Mouse (Mus musculus): ENCODE results near the gene Etnk1. TPM values are rescaled to one million over a fixed set of nuclear protein-coding genes. Genes with fewer than 3 reads are reported as not detected.

Gene Etnk1
- polyA plus RNA-seq, 1 experiment from 2014 or later: 16.1 TPM

- WGBS: 50% methylated on average over 2 of the region's 2 CpGs
Measured at GRCm38 (mm10) chr6:143230888-143231287, 63.9 kb downstream of the Etnk1 start.

DNA sequence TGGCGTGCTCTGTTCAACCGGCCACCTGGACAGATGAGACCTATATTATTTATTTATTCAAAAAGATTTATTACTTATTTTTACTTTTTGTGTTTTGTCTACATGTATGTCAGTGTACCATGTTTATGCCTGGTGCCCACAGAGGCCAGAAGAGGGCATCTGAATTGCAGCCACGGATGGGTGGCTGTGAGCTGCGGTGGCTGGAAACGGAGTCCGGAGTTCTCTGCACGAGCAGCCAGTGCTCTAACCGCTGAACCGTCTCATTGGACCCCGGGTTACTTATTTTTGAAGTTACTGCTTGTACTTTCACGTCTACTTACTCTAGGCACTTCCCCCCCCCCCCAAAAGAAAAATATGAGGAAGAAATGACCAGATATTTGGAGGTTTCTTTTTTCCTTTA is 65.7 kb downstream of the Etnk1 start:
- Histone ChIP-seq H3K36me3 (no peaks in the 10 kb centered on the region), H3K27me3 (no peaks in the 10 kb centered on the region), H3K4me3 (no peak overlapping the region), H3K27ac (no peak overlapping the region), H3K9ac (no peak overlapping the region), H3K9me3 (no peaks in the 10 kb centered on the region), H3K4me2 (no peak overlapping the region), H3K4me1 (no peaks in the 10 kb centered on the region)
- WGBS: 92% methylated on average over 11 of the region's 11 CpGs
- ATAC-seq (ENCODE audit: insufficient number of reproducible peaks, low FRiP score, low TSS enrichment, low read depth): no peak

More at GRCm38 (mm10) chr6:143230888-143231287, 63.9 kb downstream of the Etnk1 start:
- H3K9me3 ChIP-seq: no peaks in the 10 kb centered on the region
- H3K4me2 ChIP-seq: no peak overlapping the region
- no peak overlapping the region for H3K4me3 ChIP-seq
- H3K4me1 ChIP-seq: no peaks in the 10 kb centered on the region
- no peak for ATAC-seq (ENCODE audit: insufficient number of reproducible peaks, low FRiP score, low TSS enrichment, low read depth)
- H3K9ac ChIP-seq: no peak overlapping the region
- no peaks in the 10 kb centered on the region for H3K27me3 ChIP-seq
- H3K36me3 ChIP-seq: no peaks in the 10 kb centered on the region
- H3K27ac ChIP-seq: no peak overlapping the region

DNA sequence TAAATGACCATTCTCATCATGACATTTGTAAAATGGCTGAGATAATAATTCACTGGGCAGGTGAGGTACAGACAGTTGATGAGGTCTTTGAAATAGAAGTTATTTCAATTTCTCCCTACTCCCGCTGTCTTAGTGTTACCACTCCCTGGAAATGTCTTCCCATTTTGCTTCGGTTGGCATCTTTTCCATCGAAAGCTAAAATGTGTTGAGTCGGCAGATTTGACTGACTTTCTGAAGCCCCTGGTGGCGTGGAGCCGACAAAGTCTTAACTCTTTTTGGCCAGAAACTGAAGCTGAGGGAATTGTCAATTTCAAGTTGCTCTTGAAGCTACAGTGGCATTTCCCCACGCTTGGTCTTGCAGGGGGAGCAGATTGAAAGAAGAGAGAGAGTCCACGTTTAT is 67.8 kb downstream of the Etnk1 start:
- Histone ChIP-seq H3K9ac (no peak overlapping the region), H3K4me3 (no peak overlapping the region), H3K4me2 (no peak overlapping the region), H3K9me3 (no peaks in the 10 kb centered on the region), H3K4me1 (no peaks in the 10 kb centered on the region; the same call in 1 of the 2 replicates), H3K36me3 (no peaks in the 10 kb centered on the region), H3K27me3 (no peaks in the 10 kb centered on the region), H3K27ac (no peak overlapping the region)
- WGBS: 77% methylated on average over 8 of the region's 8 CpGs
- ATAC-seq (ENCODE audit: insufficient number of reproducible peaks, low FRiP score, low TSS enrichment, low read depth): no peak

DNA sequence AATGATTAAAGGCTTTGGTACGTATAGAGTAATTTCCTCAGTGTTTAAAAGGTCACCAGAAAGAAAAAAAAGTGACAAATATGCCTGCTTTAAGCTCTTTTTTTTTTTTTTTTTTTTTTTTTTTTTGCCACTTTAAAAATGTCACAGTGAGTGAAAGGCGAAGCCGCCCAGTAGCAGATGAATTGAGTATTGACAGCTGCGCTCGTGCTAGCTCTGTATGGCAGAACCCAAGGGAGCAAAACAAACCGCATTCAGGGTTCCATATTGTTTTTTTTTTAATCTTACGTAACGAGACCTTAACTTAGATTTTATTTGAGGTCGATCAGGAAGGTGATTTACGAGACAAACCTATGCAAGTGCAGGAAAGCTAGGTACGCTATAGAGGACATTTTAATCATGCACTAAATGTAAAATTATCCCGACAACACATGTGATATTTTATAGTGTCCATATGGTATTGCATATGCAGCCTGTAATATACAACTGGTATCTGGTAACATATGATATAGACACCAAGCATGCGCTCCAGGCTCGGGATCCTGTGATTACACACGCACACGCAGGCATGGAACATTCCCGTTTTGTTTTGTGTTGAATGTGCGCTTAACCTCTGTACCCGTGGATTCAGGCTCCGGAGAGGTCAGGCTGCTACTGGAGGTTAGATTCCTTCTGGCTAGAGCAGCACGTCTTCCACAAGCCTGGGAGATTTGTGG is 72.5 kb downstream of the Etnk1 start:
- no peaks in the 10 kb centered on the region for H3K9me3 ChIP-seq
- no peak overlapping the region for H3K4me3 ChIP-seq
- H3K27ac ChIP-seq: no peak overlapping the region
- H3K27me3 ChIP-seq: no peaks in the 10 kb centered on the region
- no peaks in the 10 kb centered on the region; the same call in 1 of the 2 replicates for H3K4me1 ChIP-seq
- WGBS: 39% methylated on average over 21 of the region's 21 CpGs
- no peaks in the 10 kb centered on the region for H3K36me3 ChIP-seq
- ATAC-seq (ENCODE audit: insufficient number of reproducible peaks, low FRiP score, low TSS enrichment, low read depth): no peak
- no peak overlapping the region for H3K9ac ChIP-seq
- H3K4me2 ChIP-seq: no peak overlapping the region

- Histone ChIP-seq H3K36me3 (no peaks in the 10 kb centered on the region), H3K4me3 (no peak overlapping the region), H3K9me3 (no peaks in the 10 kb centered on the region), H3K4me1 (no peaks in the 10 kb centered on the region; the same call in 1 of the 2 replicates), H3K4me2 (no peak overlapping the region), H3K27ac (no peak overlapping the region), H3K9ac (no peak overlapping the region), H3K27me3 (no peaks in the 10 kb centered on the region)
- 86% methylated on average over 5 of the region's 5 CpGs for WGBS
- no peak for ATAC-seq (ENCODE audit: insufficient number of reproducible peaks, low FRiP score, low TSS enrichment, low read depth)
Measured at GRCm38 (mm10) chr6:143243191-143243590, 76.2 kb downstream of the Etnk1 start.

DNA sequence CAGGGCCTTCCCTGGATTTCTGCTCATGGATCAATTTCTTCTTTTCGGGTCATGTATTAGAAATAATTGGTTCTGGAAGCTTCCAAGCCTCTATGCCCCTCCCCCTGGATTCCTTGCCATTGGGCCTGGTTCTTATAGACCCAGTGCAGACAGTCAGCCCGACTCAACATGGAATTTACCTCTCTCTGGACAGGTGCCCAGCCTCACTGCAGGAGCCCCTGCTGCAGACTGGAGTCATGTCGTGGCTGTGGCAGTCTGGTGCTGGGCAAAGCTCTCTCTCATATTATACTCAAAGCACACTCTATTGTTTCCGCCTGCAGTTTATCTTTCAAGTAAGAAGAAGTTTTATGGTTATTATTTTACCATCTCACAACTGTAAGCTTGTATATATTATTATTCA is 90.9 kb downstream of the Etnk1 start:
- H3K27me3 ChIP-seq: no peaks in the 10 kb centered on the region
- ATAC-seq (ENCODE audit: insufficient number of reproducible peaks, low FRiP score, low TSS enrichment, low read depth): no peak
- no peak overlapping the region for H3K27ac ChIP-seq
- no peak overlapping the region for H3K9ac ChIP-seq
- H3K4me2 ChIP-seq: no peak overlapping the region
- peaks cover 6% of the 10 kb centered on the region; the same call in 1 of the 2 replicates for H3K4me1 ChIP-seq
- H3K4me3 ChIP-seq: no peak overlapping the region
- H3K36me3 ChIP-seq: no peaks in the 10 kb centered on the region
- no peaks in the 10 kb centered on the region for H3K9me3 ChIP-seq
- 51% methylated on average over 4 of the region's 4 CpGs for WGBS

DNA sequence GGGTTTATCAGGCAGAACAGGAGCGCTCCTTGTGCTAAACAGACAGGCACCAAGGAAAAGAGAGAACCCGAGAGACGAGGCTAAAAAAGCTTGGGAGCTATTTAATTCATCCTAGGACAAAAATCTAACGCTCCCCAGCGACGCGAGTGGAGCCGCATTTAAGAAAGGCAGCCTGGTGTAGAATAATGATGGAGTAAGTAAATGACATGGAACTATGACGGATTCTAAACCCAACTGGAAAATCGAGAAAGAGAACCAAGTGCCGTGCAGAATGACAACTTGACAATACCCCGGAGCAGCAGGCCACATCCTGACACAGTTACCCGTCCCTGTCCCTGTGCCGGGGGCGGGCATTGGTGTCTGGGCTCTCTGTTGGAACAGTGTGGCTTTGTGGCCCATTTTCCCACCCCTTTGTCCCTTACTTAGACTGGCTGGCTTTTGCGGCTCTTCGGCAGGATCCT is 92.2 kb downstream of the Etnk1 start:
- Histone ChIP-seq H3K9ac (no peak overlapping the region), H3K27ac (no peak overlapping the region), H3K36me3 (no peaks in the 10 kb centered on the region), H3K27me3 (no peaks in the 10 kb centered on the region), H3K4me1 (peaks cover 6% of the 10 kb centered on the region; the same call in 1 of the 2 replicates), H3K4me2 (no peak overlapping the region), H3K4me3 (no peak overlapping the region), H3K9me3 (no peaks in the 10 kb centered on the region)
- no peak for ATAC-seq (ENCODE audit: insufficient number of reproducible peaks, low FRiP score, low TSS enrichment, low read depth)
- WGBS: 72% methylated on average over 17 of the region's 17 CpGs

DNA sequence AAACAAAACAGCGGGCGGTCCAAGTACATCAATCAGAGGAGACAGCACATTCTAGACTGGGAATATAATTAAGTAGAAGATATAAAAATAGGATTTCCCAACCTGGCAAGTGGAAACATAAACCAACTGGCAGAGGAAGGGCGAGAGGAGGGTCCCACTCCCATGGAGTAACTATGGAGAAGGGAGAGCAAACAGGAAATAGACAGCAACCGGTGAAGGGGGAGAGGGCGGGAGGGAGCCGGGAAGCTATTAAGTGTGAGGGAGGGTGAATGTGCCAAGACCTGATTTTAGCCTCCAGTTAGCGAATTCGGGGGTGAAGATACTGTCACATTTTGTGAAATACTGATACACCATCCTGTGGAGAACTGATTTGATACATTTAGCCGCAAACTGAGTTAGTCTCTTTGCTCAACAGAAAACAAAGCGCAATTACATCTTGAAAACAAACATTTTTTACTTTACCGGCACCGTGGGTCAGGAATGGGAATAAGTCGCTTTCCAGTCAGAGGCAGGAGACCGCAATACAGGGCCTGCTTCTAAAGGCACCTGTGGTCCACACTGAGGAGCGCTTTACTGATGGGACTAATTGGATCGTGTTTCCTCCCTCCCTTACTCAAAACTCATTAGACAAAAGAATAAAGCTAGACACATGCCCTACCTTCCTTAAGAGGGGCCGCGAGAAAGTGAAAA is 93.0 kb downstream of the Etnk1 start:
- ATAC-seq (ENCODE audit: insufficient number of reproducible peaks, low FRiP score, low TSS enrichment, low read depth): no peak
- Histone ChIP-seq H3K36me3 (no peaks in the 10 kb centered on the region), H3K4me2 (peak overlapping the region; percentile 12; the same call in 1 of the 2 replicates), H3K27me3 (no peaks in the 10 kb centered on the region), H3K4me3 (no peak overlapping the region), H3K9me3 (no peaks in the 10 kb centered on the region), H3K27ac (no peak overlapping the region), H3K4me1 (peaks cover 6% of the 10 kb centered on the region; the same call in 1 of the 2 replicates), H3K9ac (no peak overlapping the region)
- WGBS: 33% methylated on average over 18 of the region's 18 CpGs

DNA sequence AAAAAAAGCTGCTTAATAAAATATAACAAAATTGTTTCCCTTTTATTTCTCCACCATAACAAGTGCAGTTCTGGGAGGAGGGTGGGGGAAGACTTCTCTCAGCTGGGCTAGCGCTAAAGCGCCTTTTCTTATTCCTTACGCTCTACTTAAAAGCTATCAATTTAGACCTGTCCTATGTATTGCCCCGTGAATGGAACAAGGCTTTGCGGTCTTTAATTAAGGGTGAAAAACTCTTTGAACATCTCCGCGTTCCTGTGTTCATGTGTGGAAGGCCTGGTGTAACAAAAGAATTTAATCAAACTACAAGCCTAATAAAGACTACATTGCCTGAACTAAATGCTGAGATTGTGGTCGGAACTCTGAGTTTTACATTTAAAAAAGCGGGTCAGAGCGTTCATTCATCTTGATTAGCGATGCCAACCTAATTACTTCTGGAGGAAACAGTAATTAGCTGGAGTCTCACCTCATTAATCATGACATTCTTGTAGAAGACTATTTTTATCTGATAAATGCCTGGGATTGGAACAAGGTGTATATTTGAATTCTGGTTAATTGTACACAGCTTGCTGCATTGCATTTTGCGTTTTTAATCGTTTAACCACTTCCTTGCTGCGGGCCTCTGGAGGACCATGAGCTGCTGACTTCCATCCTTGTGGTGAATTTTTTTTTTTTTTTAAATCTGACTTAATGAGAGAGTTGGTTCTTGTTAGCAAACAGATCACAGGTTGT is 93.7 kb downstream of the Etnk1 start:
- Histone ChIP-seq H3K27me3 (no peaks in the 10 kb centered on the region), H3K4me1 (peaks cover 6% of the 10 kb centered on the region; the same call in 1 of the 2 replicates), H3K36me3 (no peaks in the 10 kb centered on the region), H3K9me3 (no peaks in the 10 kb centered on the region), H3K9ac (no peak overlapping the region), H3K4me3 (no peak overlapping the region), H3K27ac (no peak overlapping the region), H3K4me2 (0 out of 2 replicates have a peak overlapping the region, but pooled peaks have one; percentile 12)
- ATAC-seq (ENCODE audit: insufficient number of reproducible peaks, low FRiP score, low TSS enrichment, low read depth): no peak
- 25% methylated on average over 14 of the region's 14 CpGs for WGBS

DNA sequence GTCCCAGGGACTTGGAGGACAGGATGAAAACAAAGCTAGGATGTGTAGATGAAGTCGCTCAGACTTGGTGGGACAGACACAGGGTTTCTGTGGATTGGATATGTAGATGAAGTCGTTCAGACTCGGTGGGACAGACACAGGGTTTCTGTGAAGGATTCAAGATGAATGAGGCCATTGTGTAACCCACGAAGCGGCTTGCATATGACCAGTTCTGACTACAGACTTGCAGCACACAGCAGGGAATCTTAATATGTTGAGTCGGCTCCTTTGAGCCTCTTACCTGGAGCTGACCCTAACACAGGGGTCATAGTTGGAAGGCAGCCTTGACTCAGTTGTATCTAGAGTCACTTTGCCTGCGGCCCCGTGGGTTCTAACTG is 94.3 kb downstream of the Etnk1 start:
- Histone ChIP-seq H3K4me1 (peaks cover 6% of the 10 kb centered on the region; the same call in 1 of the 2 replicates), H3K9me3 (no peaks in the 10 kb centered on the region), H3K4me3 (no peak overlapping the region), H3K27ac (no peak overlapping the region), H3K36me3 (no peaks in the 10 kb centered on the region), H3K27me3 (no peaks in the 10 kb centered on the region), H3K9ac (no peak overlapping the region), H3K4me2 (no peak overlapping the region)
- no peak for ATAC-seq (ENCODE audit: insufficient number of reproducible peaks, low FRiP score, low TSS enrichment, low read depth)
- 48% methylated on average over 8 of the region's 8 CpGs for WGBS

DNA sequence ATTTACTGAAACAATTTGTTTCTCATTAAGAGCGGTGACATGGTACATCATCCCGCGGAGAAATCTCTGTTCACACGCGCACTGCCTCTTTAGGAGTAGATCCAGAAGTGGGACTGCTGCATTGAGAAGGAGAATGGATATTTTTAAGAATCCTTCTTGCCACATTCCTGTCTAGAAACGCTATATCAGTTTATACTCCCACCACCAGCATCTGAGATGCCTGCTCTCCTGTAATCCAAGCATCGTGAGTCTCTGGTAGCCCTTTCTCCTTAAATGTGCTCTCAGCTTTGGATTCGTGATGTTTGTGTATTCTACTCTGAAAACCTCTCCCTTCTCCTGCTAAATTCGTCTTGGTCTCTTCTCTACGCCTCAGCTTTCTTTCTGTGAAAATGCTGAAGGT is 98.5 kb downstream of the Etnk1 start:
- no peak overlapping the region for H3K27ac ChIP-seq
- no peaks in the 10 kb centered on the region; the same call in 1 of the 2 replicates for H3K4me1 ChIP-seq
- ATAC-seq (ENCODE audit: insufficient number of reproducible peaks, low FRiP score, low TSS enrichment, low read depth): no peak
- H3K9ac ChIP-seq: no peak overlapping the region
- H3K36me3 ChIP-seq: no peaks in the 10 kb centered on the region
- 88% methylated on average over 10 of the region's 10 CpGs for WGBS
- H3K4me2 ChIP-seq: no peak overlapping the region
- H3K4me3 ChIP-seq: no peak overlapping the region
- no peaks in the 10 kb centered on the region for H3K27me3 ChIP-seq
- H3K9me3 ChIP-seq: no peaks in the 10 kb centered on the region

- Histone ChIP-seq H3K36me3 (no peaks in the 10 kb centered on the region), H3K4me1 (no peaks in the 10 kb centered on the region), H3K4me2 (no peak overlapping the region), H3K27ac (no peak overlapping the region), H3K9ac (no peak overlapping the region), H3K9me3 (no peaks in the 10 kb centered on the region), H3K4me3 (no peak overlapping the region), H3K27me3 (no peaks in the 10 kb centered on the region)
- WGBS: 48% methylated on average over 3 of the region's 3 CpGs
- ATAC-seq (ENCODE audit: insufficient number of reproducible peaks, low FRiP score, low TSS enrichment, low read depth): no peak
Measured at GRCm38 (mm10) chr6:143279222-143279621, 112.2 kb downstream of the Etnk1 start.

Measured in limb, embryonic 15.5 days (tissue).